Mouse (Mus musculus) thymus, postnatal 25 days (tissue): ENCODE data around the gene Gm13288.
"Not testable (repeated sequence)": the region's sequence is repeated elsewhere in the genome, so short reads cannot be mapped to it uniquely, and the experiment has no call there.

Experiments used
- DNase-seq: peaks from one replicate; pipeline ENCODE4 v3.0.0; 2022

Gene Gm13288

DNA sequence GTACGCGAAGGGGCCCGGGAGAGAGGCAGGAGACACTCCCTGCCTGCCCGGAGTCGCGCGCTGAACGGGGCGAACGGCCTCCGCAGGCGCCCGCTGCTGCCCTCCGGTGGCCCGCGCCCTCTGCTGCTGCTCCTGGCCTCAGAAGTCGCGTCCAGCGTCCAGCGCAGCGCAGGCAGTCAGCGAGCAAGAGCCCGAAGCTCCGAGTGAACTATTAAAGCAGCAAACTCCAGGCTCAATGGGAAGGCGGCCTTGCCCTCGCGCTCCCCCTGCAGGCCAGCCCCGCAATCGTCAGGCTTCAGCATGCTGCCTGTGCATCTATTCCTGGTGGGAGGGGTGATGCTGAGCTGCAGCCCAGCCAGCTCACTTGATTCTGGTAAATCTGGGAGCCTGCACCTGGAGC is 2.4 kb upstream of the Gm13288 start, which contains the start of gene Gm13287:
Gm13287 (plus strand) TSS at position 301 of the 400 bp plus-strand sequence.
- DNase-seq, result not testable (repeated sequence)

DNA sequence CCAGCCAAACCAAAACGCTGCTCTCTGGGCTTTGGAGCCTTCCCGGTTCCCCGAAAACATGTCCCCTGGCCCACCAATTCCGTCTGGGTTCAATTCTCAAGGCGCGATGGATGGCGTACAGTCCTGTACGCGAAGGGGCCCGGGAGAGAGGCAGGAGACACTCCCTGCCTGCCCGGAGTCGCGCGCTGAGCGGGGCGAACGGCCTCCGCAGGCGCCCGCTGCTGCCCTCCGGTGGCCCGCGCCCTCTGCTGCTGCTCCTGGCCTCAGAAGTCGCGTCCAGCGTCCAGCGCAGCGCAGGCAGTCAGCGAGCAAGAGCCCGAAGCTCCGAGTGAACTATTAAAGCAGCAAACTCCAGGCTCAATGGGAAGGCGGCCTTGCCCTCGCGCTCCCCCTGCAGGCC is 430 bp downstream of the Gm13288 start:
- DNase-seq, result not testable (repeated sequence)

DNA sequence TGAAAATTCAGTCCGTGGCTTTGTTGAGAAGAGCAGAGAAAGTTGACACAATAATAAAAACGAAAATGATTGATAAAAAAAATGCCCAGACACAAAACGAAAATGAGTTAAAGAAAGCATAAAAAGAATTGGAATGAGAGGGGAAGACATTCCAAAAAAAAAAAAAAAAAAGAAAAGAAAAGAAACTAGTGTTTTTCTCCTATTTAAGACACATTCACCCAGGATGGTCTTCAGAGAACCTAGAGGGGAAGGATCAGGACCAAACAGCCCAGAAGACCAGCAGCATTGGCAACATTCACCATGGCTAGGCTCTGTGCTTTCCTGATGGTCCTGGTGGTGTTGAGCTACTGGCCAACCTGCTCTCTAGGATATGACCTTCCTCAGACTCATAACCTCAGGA is 10.6 kb downstream of the Gm13288 start, which contains the start of gene Ifna7:
Ifna7 (plus strand) TSS at position 301 of the 400 bp plus-strand sequence.
- DNase-seq, result no peak

DNA sequence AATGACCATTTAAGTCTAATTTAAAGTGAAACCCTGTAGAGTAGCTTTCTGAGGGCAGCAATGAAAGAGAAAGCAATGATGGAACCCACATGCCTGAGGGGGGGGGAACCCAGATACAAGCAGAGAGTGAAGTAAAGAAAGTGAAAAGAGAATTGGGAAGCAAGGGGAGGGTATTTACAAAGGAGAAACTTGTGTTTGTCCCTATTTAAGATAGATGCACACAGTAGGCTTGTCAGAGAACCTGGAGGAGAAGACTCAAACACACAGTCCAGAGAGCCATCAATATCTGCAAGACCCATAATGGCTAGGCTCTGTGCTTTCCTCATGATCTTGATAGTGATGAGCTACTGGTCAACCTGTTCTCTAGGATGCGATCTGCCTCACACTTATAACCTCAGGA is 14.3 kb downstream of the Gm13288 start, which contains the start of gene Ifna11:
Ifna11 (plus strand) TSS at position 301 of the 400 bp plus-strand sequence.
- DNase-seq, result no peak

DNA sequence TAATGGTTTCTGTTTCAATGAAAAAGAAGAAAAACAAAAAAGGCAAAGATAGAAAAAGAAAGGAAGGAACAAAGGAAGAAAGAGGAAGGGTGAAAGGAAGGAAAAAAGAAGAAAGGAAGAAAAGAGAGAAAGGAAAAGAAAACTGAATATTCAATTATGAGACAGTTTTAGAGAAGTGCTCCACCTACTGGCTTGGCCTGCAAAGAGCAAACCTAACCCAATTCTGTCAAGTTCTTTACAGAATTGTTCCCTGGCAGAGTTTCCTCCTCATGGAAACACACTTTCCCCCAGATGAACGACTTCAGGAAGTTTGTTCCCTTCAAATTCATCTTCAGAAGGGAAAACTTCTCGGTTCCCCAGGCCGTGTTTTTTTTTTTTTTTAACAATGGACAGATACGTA is 17.7 kb downstream of the Gm13288 start:
- DNase-seq, result peak; percentile 25

DNA sequence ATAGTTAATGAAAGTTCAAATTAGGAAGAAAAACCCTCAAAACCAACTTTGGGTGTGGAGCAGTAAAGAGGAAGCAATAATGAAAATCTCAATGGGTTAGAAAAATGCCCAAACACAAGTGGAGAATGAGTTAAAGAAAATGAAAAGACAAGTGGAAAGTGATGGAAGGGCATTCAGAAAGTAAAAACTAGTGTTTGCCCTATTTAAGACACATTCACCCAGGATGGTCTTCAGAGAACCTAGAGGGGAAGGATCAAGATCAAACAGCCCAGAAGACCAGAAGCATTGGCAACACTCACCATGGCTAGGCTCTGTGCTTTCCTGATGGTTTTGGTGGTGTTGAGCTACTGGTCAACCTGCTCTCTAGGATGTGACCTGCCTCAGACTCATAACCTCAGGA is 21.8 kb downstream of the Gm13288 start, which contains the start of gene Ifna6:
Ifna6 (plus strand) TSS at position 301 of the 400 bp plus-strand sequence.
- DNase-seq, result not testable (repeated sequence)

DNA sequence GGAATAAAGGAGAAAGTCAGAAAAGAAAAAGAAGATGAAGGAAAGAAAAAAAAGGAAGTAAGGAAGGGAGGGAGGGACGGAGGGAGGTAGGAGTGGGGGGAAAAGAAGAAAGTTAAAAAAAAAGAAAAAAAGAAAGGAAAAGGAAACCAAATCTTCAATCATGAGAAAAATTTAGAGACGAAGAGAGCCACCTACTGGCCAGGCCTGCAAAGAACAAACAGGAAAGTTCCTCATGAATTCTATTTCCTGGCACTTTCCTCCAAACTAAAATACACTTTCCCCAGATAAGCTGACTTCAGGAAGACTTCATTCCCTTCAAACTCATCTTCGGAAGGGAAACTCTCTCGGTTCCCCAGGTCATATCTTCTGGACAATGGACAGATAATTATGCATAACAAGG is 25.2 kb downstream of the Gm13288 start:
- DNase-seq, result peak; percentile 54

DNA sequence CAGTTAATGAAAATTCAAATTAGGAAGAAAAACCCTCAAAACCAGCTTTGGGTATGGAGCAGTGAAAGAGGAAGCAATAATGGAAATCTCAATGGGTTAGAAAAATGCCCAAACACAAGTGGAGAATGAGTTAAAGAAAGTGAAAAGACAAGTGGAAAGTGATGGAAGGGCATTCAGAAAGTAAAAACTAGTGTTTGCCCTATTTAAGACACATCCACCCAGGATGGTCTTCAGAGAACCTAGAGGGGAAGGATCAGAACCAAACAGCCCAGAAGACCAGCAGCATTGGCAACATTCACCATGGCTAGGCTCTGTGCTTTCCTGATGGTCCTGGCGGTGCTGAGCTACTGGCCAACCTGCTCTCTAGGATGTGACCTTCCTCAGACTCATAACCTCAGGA is 29.9 kb downstream of the Gm13288 start, which contains the start of gene Ifna5:
Ifna5 (plus strand) TSS at position 301 of the 400 bp plus-strand sequence.
- not testable (repeated sequence) for DNase-seq

DNA sequence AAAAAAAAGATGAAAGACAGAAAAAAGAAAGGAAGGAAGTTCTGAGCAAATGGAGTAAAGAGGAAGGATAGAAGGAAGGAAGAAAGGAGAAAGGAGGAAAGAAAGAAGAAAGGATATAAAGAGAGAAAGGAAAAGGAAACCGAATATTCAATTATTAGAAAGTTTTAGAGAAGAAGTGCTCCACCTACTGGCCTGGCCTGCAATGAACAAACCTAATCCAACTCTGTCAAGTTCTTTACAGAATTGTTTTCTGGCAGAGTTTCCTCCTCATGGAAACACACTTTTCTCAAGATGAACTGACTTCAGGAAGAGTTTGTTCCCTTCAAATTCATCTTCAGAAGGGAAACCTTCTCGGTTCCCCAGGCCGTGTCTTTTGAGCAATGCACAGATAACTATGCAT is 33.5 kb downstream of the Gm13288 start:
- DNase-seq, result peak; percentile 9

DNA sequence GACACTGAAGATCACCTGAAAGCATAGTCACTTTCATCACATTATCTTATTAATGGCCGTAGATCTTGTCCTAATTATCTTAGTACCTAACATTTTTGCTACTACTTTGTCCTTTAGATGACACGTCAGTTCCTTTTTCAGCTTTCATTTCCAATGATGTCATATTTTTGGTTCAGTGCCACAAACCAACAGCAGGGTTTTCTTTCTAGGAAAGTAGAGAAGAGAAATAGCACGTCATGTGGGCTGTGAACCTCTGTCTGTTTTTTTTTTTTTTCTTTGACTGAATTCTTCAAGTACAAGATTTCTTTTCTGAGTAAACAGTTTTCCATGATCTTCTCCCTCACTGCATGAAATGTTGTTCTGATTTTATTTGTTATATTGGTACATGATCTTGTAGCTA is 34.7 kb downstream of the Gm13288 start:
- no peak for DNase-seq

DNA sequence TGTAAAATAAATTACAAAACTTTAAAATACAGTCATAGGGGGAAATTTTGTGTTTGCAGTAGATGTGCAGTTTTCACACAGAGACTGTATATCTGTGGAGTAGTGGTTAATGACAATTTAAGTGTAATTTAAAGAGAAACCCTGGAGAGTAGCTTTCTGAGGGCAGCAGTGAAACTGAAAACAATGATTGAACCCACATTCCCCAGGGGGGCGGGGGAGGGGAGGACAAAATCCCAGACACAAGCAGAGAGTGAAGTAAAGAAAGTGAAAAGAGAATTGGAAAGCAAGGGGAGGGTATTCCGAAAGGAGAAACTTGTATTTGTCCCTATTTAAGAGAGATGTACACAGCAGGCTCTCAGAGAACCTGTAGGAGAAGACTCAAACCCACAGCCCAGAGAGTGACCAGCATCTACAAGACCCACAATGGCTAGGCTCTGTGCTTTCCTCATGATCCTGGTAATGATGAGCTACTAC is 36.1 kb downstream of the Gm13288 start, which contains the start of gene Ifna4:
Ifna4 (plus strand) TSS at position 424 of the 474 bp plus-strand sequence.
- no peak for DNase-seq

DNA sequence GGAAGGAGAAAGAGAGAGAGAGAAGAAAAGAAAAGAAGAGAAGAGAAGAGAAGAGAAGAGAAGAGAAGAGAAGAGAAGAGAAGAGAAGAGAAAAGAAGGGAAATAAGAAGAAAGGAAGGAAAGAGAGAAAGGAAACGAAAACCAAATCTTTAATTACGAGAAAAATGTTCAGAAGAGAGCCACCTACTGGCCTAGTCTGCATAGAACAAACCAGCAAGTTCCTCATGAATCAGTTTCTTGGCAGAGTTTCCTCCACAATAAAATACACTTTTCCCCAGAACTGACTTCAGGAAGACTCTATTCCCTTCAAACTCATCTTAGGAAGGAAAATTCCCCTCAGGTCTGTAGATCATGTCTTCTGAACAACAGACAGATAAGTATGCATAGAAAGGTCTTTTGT is 40.0 kb downstream of the Gm13288 start:
- no peak for DNase-seq

DNA sequence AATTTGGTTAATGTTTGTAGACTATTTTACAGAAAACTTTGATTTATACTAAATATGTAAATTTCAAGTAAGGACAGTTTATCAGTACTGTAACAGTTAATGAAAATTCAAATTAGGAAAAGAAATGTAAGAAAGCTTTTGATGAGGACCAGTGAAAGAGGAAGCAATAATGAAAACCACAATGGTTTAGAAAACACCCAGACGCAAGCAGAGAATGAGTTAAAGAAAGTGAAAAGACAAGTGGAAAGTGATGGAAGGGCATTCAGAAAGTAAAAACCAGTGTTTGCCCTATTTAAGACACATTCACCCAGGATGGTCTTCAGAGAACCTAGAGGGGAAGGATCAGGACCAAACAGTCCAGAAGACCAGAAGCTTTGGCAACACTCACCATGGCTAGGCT is 44.4 kb downstream of the Gm13288 start, which contains the start of gene Ifna1:
Ifna1 (plus strand) TSS at position 390 of the 400 bp plus-strand sequence.
- DNase-seq, result no peak

DNA sequence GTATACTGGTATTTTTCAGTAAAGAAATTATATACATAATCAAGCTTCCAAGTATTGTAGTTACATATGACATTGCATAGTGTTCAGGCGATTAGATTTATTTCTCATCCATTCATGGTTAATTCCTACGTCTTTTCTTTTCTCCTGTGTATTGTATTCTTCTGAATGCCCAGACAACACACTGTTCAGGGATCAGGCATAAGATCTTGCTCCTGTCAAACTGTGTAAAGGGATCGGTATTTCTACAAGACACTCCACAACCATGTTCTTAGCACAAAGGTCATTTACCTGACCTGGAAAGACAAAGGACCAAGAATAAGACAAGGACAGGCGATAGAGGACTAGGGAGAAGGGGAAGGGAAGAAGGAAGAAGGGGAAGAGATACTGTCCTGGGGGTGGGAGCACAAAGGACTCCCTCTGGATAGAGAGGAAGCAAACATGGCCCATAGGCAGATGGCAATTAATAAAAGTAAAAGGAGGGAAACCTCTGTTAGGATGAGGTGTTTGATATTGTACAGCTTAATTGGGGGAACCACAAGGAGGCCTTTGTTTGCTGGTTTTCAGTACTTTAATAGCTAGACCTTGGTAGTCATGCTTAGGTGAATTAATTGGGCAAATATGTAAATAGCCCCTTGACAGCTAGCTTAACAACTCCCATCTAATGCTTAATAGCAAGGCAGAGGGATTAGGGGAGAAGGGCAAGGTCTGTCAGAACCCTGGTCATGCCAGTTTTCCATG is 45.9 kb downstream of the Gm13288 start:
- DNase-seq, result no peak
